Mouse (Mus musculus) kidney, postnatal 0 days (tissue): Measurements from ENCODE around the gene Zfp185. TPM values are rescaled to one million over a fixed set of nuclear protein-coding genes. Genes with fewer than 3 reads are reported as not detected.
A peak's percentile ranks its signal among the peaks of the same experiment; 100 is the strongest.

Experiments used
- ATAC-seq: fragments of 200-750 bp; cut with Nextera tagmentation; replicated peaks from 2 replicates; pipeline ENCODE4 v1.8.0; 2017; ENCODE audit warnings: low read depth, moderate number of reproducible peaks, moderate TSS enrichment, moderate library complexity; ENCODE audit not compliant: low FRiP score
- DNase-seq: peaks from one replicate; pipeline ENCODE4 v3.0.0-alpha.2; 2016; ENCODE audit warnings: low spot score
- H3K27ac ChIP-seq: fragments of 300-500 bp; sonication (generic); 2 replicates; pipeline ENCODE4 v1.5.1; 2014; ENCODE audit warnings: mild to moderate bottlenecking
- H3K27me3 ChIP-seq: fragments of 300-500 bp; sonication (generic); 2 replicates; pipeline ENCODE4 v1.6.1; 2014; ENCODE audit warnings: low read length, mixed read lengths; ENCODE audit not compliant: insufficient read depth
- H3K36me3 ChIP-seq: fragments of 300-500 bp; sonication (generic); 2 replicates; pipeline ENCODE4 v1.6.1; 2014; ENCODE audit warnings: low read length, mixed read lengths; ENCODE audit not compliant: insufficient read depth
- H3K4me1 ChIP-seq: fragments of 300-500 bp; sonication (generic); replicated peaks from 2 replicates; pipeline ENCODE4 v1.6.1; 2014; ENCODE audit warnings: antibody characterized with exemption, low read length, mixed read lengths; ENCODE audit not compliant: insufficient read depth
- H3K4me2 ChIP-seq: fragments of 300-500 bp; sonication (generic); 2 replicates; pipeline ENCODE4 v1.6.1; 2014; ENCODE audit warnings: mild to moderate bottlenecking, low read length, moderate library complexity, mixed read lengths
- H3K4me3 ChIP-seq: fragments of 300-500 bp; sonication (generic); replicated peaks from 2 replicates; pipeline ENCODE4 v1.5.1; 2014; ENCODE audit warnings: low read depth, low read length
- H3K9ac ChIP-seq: fragments of 300-500 bp; sonication (generic); 2 replicates; pipeline ENCODE4 v1.6.1; 2014; ENCODE audit warnings: low read depth, low read length
- H3K9me3 ChIP-seq: fragments of 300-500 bp; sonication (generic); replicated peaks from 2 replicates; pipeline ENCODE4 v1.6.1; 2016; ENCODE audit warnings: low read length, inconsistent platforms, mixed read lengths
- CTCF ChIP-seq: IDR thresholded peaks from 2 replicates; pipeline ENCODE4 v1.5.1; 2016; ENCODE audit warnings: antibody characterized with exemption, low read depth, mild to moderate bottlenecking, moderate library complexity
- WGBS: fragments of 180-500 bp; shearing (Covaris S2); extraction: QIAGEN DNeasy Blood & Tissue Kit; methylation state at CpG from one replicate; pipeline ENCODE4 v1.1.7; 2014; 5-methylcytosine and 5-hydroxymethylcytosine counted together
- polyA plus RNA-seq: library from polyadenylated mRNA; unstranded; fragments of >200 nt; fragmentation: Nextera tagmentation; extraction: Ambion mirVana; gene quantifications from 2 replicates; pipeline ENCODE4 v1.2.1, GENCODE M21; 2015

The Zfp185 gene
- 8.2 and 8.7 TPM in 2 replicates for polyA plus RNA-seq

DNA sequence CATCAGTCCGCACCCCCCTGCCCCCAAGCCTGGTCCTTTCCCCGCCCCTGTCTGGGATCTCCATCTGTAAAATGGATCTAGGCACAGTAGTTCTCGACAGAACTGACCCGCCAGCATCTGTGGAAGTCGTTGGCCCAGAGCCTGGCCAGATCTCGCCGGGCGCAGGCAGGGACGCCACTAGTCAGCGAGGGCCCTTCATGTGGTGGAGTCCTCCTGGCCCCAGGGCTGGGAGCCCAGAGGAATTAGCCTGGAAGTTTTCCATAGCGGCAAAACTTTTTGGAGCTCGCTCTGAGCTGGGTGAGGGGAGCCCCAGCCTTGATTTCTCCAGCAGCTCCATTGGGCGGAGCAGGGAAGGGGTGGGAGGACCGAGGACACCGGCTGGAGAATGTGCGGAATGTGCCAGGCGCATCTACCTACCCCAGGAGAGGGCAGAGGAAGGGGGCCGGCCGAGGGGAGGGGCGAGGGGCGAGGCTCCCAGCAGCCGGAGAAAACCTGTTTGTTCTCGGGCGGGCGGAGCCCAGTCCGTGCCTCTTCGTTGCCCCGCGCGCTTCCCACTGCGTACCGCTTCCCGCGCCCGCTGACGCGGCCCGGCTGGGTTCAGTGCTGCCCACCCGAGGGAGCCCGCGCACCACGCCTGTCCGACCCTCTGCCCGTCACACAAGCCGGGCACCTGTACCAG lies at the start of gene Zfp185:
Gene Zfp185 (plus strand): TSS at position 499 of the 679 bp plus-strand sequence.
- Histone ChIP-seq H3K27me3 (no peaks in the 10 kb centered on the region), H3K4me2 (peak within 1 kb of the TSS; percentile 65), H3K36me3 (no peaks in the 10 kb centered on the region), H3K9ac (0 out of 2 replicates have a peak within 1 kb of the TSS, but pooled peaks have one; percentile 37), H3K9me3 (no peaks in the 10 kb centered on the region), H3K27ac (no peak within 1 kb of the TSS), H3K4me3 (peak within 1 kb of the TSS; percentile 36), H3K4me1 (no peaks in the 10 kb centered on the region)
- WGBS, result 24% methylated on average over 41 of the region's 45 CpGs
- peak; percentile 94 for ATAC-seq
- TF ChIP-seq CTCF, result no peak
- peak; percentile 51 for DNase-seq

DNA sequence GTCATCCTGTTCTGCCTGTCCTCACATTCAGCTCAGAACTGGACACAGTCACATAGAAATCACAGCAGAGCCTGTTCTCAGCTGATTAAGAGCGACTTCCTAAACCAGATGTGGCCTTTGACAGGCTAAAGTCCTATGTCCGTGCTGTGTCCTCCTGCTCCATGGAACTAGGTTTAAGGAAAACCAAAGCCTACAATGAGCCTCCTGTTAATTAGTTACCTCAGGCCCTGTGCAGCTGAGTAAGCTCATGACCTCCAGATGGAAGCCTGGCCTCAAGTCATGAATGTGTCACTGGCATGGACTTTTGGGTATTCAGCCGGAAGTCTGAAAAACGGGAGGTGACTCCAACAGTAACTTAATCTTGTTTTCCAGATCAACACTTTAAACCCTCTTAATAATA lies 33.7 kb upstream of the Zfp185 start:
- H3K36me3 ChIP-seq, result no peaks in the 10 kb centered on the region
- H3K9me3 ChIP-seq, result no peaks in the 10 kb centered on the region
- no peak overlapping the region for H3K4me2 ChIP-seq
- no peak overlapping the region for H3K9ac ChIP-seq
- no peak overlapping the region for H3K4me3 ChIP-seq
- no peaks in the 10 kb centered on the region for H3K4me1 ChIP-seq
- no peak for TF ChIP-seq CTCF
- H3K27me3 ChIP-seq, result no peaks in the 10 kb centered on the region
- 63% methylated on average over 4 of the region's 4 CpGs for WGBS
- no peak overlapping the region for H3K27ac ChIP-seq
- peak; percentile 1 for DNase-seq
- ATAC-seq, result peak; percentile 71

DNA sequence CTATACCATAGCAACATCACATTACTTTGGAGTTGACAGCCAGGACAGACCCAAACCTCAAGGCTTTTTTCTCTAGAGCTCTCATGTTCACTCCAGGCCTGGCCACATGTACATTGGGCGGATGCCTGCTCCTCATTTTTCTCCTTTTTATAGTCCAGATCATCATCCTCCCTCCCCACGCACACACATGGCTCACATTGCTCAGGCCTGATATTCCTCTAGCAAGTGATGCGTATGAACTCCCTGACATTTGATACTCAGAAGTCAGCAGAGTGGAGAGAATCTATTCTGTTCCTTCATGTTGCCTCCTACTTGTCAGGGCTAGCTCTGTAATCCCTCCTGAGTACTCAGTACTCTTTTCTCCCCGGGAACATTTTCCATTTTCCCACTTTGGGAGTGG lies 30.7 kb upstream of the Zfp185 start:
- H3K9ac ChIP-seq, result no peak overlapping the region
- no peak overlapping the region for H3K4me3 ChIP-seq
- H3K9me3 ChIP-seq, result no peaks in the 10 kb centered on the region
- H3K27ac ChIP-seq, result no peak overlapping the region
- peak; percentile 46; the same call in 1 of the 2 replicates for ATAC-seq
- no peaks in the 10 kb centered on the region for H3K4me1 ChIP-seq
- no peaks in the 10 kb centered on the region for H3K27me3 ChIP-seq
- WGBS, result 61% methylated on average over 4 of the region's 4 CpGs
- no peak for TF ChIP-seq CTCF
- H3K36me3 ChIP-seq, result no peaks in the 10 kb centered on the region
- H3K4me2 ChIP-seq, result no peak overlapping the region
- DNase-seq, result peak; percentile 49

DNA sequence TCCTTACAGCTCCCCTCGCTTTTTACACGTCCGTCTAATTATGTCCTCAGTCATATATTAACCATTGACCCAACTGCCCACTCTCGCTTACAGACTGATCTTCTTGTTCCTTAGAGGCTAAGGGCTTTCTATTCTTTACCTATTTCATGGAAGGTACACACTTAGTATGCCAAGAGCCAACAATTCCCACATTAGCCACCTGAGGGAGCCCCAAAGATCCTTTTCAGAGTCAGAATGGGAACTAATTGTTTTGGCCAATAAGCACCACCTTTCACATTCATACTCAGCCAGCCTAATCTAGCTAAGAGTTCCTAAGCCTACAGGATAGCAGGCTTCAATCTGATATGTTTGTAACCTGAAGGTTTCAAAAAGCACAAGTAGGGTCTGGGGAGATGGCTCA lies 26.7 kb upstream of the Zfp185 start:
- Histone ChIP-seq H3K27me3 (no peaks in the 10 kb centered on the region), H3K36me3 (no peaks in the 10 kb centered on the region), H3K4me3 (no peak overlapping the region), H3K4me2 (no peak overlapping the region), H3K27ac (no peak overlapping the region), H3K9me3 (no peaks in the 10 kb centered on the region), H3K4me1 (no peaks in the 10 kb centered on the region), H3K9ac (no peak overlapping the region)
- no peak for ATAC-seq
- WGBS, result 74% methylated on average over 4 of the region's 4 CpGs
- peak; percentile 2 for DNase-seq
- TF ChIP-seq CTCF, result peak; percentile 55

DNA sequence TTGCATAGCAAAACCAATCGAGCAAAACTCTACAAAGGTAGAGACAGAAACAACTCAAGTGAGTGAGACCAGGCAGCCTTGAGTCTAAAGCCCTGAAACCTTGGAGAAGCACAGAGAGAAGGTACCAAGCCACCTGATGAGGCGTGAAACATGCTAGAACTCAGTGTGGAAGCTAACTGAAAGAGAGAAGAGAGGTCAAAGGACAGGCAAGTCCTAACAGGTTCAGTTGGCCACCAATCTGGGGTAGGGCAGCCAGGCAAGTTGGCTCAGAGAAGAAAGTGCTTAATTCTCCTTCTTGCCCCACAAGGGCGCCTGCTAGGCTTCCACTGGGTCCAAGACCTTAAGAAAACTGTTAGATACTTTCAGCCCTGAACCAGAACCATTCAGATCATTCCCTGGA lies 25.6 kb upstream of the Zfp185 start:
- DNase-seq, result no peak
- Histone ChIP-seq H3K36me3 (no peaks in the 10 kb centered on the region), H3K4me3 (no peak overlapping the region), H3K27ac (no peak overlapping the region), H3K4me1 (no peaks in the 10 kb centered on the region), H3K9me3 (no peaks in the 10 kb centered on the region), H3K27me3 (no peaks in the 10 kb centered on the region), H3K9ac (no peak overlapping the region), H3K4me2 (no peak overlapping the region)
- no peak for ATAC-seq
- WGBS, result 62% methylated on average over 3 of the region's 3 CpGs
- TF ChIP-seq CTCF, result no peak

DNA sequence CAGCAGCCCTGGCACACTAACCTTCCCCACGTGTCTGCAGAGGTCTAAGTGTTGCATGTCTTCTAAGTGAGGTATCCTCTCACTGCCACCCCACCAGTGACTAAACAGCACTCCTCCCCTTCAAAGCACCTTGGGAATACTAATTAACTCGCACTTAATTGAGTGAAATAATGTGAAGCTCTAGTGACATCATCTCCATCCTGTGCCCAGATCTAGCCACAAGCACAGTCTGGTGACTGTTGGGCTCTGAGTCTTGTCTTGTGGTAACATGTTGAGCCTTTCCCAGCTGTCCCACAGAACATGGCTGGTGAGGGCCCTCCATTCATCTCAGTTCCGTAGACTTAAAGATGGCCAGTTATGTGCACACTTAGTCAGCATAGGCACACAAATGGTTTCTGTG lies 24.4 kb upstream of the Zfp185 start:
- ATAC-seq, result no peak
- 64% methylated on average over 3 of the region's 3 CpGs for WGBS

More for the DNA sequence above, 24.4 kb upstream of the Zfp185 start:
- no peak for TF ChIP-seq CTCF
- no peak for DNase-seq
- H3K4me3 ChIP-seq, result no peak overlapping the region
- H3K9ac ChIP-seq, result no peak overlapping the region
- H3K4me1 ChIP-seq, result no peaks in the 10 kb centered on the region
- H3K27me3 ChIP-seq, result no peaks in the 10 kb centered on the region
- no peak overlapping the region for H3K4me2 ChIP-seq
- no peak overlapping the region for H3K27ac ChIP-seq
- H3K9me3 ChIP-seq, result no peaks in the 10 kb centered on the region
- no peaks in the 10 kb centered on the region for H3K36me3 ChIP-seq
